Mouse (Mus musculus): ENCODE measurements at regions not wholly inside any gene's neighbourhood (a gene's known extent, or its start where the extent isn't known, plus 50 kb on each side); places are given as distances from the start of the nearest gene placed in this dataset.
A peak's percentile ranks its signal among the peaks of the same experiment; 100 is the strongest.

GRCm38 (mm10) chr12:17481687-17482086 lies 62.9 kb upstream of the Odc1 start:
- DNase-seq, result no peak

GRCm38 (mm10) chr12:17482196-17482595 lies 62.4 kb upstream of the Odc1 start:
- DNase-seq, result no peak

- peak; percentile 41 for DNase-seq
These were observed 60.1 kb upstream of the Odc1 start for GRCm38 (mm10) chr12:17484448-17484847.

DNA sequence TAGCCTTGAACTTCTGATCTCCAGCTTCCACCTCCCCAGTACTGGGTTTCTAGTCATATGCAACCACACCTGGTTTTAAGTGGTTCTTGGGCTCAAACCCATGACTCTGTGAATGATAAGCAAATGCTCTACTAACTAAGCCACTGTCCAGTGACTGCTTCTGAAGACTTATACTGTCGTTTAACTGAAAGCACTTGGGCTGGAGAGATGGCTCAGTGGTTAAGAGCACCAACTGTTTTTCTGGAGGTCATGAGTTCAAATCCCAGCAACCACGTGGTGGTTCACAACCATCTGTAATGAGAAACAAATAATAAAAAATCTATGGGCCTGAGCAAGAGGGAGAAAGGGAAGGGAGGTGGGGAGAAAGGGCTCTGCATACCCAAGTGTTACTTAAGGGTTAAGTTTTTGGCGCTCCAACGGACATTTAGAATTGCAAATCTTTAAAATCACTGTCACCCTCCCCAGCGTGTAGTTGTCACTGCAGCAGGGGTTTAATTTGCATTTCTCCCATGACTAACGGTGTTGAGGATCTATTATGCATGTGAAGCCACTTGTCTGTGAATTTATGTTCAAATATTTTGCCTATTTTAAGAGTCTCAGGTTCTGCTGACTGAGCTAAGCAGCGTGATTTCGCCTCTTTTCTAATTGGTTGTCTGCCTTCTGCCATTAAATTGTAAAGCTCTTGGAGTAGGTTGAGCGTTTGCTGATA lies 58.4 kb upstream of the Odc1 start:
- no peak for DNase-seq

DNA sequence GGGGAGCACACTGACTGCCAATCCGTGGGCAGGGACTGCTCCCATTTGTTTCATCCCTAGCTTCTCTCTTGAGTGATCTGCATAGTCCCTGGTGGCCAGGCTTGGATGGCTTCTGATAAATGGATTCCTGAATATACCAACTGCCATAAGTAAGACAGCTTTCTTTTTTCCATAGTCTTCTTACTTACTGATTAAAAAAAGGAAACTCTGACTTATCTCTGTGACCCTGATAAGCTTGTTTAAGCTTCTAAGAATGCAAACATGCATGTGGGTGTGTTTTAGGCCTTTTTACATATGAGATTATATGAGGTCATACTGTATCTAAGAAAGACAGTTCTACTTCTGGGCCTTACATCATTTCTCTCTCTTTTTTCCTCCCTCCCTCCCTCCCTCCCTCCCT lies 57.3 kb upstream of the Odc1 start:
- DNase-seq, result no peak

- DNase-seq, result no peak
These were observed 56.4 kb upstream of the Odc1 start for GRCm38 (mm10) chr12:17488203-17488602.

DNA sequence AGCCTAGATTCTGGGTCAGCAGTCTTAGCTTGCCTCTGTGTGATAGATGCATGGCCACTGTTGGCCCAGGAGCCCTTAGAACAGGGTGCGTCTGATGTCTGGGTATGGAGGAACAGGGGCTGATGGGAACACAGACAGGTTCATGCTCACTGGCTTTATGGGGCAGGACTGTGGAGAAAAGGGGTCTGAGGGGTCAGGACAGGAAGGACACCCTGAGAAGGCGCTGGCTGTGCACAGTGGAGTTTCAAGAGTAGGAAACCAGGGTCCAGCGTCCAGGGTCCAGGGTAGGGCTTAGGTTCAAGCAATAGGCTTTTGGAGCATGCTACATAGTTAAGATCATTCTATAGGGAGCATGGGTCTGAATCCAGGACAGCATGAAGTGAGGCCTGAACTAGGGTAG lies 54.6 kb upstream of the Odc1 start:
- no peak for DNase-seq

GRCm38 (mm10) chr12:17492574-17492973 lies 52.0 kb upstream of the Odc1 start:
- DNase-seq, result no peak

- DNase-seq, result no peak
These were observed 51.5 kb upstream of the Odc1 start for GRCm38 (mm10) chr12:17493053-17493452.

DNA sequence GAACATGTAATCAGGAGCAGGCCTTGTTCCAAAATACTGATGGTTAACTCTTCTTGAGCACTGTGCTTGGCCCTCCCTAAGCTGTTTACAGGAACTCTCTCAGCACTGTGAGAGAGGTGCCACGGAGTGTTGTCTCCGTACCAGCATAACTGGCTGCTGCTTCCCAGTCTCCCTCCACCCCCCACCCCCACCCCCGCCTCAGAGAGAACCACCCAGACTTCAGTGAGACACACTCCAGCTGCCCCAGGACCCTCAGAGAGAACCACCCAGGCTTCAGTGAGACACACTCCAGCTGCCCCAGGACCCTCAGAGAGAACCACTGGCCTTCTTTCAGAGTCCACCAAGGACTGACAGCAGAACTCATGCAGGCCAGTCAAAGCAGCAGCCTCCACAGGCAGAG lies 50.8 kb upstream of the Odc1 start:
- DNase-seq, result no peak

Measured in gastrocnemius, postnatal 10 days (tissue).